Mouse (Mus musculus) midbrain, embryonic 10.5 days (tissue): ENCODE results near the gene Gsdma2. TPM values are rescaled to one million over a fixed set of nuclear protein-coding genes. Genes with fewer than 3 reads are reported as not detected.
A peak's percentile ranks its signal among the peaks of the same experiment; 100 is the strongest.
"Not testable (repeated sequence)": the region's sequence is repeated elsewhere in the genome, so short reads cannot be mapped to it uniquely, and the experiment has no call there.

Experiments used
- DNase-seq: peaks from one replicate; pipeline ENCODE4 v3.0.0-alpha.2; 2017; ENCODE audit warnings: low spot score
- H3K27ac ChIP-seq: fragments of 300-500 bp; sonication (generic); replicated peaks from 2 replicates; pipeline ENCODE4 v1.5.1; 2016; ENCODE audit warnings: mild to moderate bottlenecking
- H3K27me3 ChIP-seq: fragments of 300-500 bp; sonication (generic); 2 replicates; pipeline ENCODE4 v1.6.1; 2016; ENCODE audit warnings: low read depth, mild to moderate bottlenecking; ENCODE audit not compliant: poor library complexity, severe bottlenecking
- H3K36me3 ChIP-seq: fragments of 300-500 bp; sonication (generic); 2 replicates; pipeline ENCODE4 v1.6.1; 2016; ENCODE audit warnings: mild to moderate bottlenecking, moderate library complexity
- H3K4me1 ChIP-seq: fragments of 300-500 bp; sonication (generic); 2 replicates; pipeline ENCODE4 v1.6.1; 2016
- H3K4me3 ChIP-seq: fragments of 300-500 bp; sonication (generic); 2 replicates; pipeline ENCODE4 v1.5.1; 2016; ENCODE audit warnings: mild to moderate bottlenecking, moderate library complexity
- H3K9me3 ChIP-seq: fragments of 300-500 bp; sonication (generic); replicated peaks from 2 replicates; pipeline ENCODE4 v1.6.1; 2016; ENCODE audit warnings: mild to moderate bottlenecking
- WGBS: fragments of 180-500 bp; shearing (Covaris S2); methylation state at CpG from one replicate; pipeline ENCODE4 v1.1.7; 2016; 5-methylcytosine and 5-hydroxymethylcytosine counted together
- polyA plus RNA-seq: library from polyadenylated mRNA; unstranded; fragments of >200 nt; fragmentation: Nextera tagmentation; extraction: Ambion mirVana; gene quantifications from 2 replicates; pipeline ENCODE4 v1.2.1, GENCODE M21; 2016

Gene Gsdma2
- polyA plus RNA-seq, 1 experiment from 2014 or later, result not detected

GRCm38 (mm10) chr11:98672482-98672881 lies 25.9 kb downstream of the Gsdma2 start:
- H3K27me3 ChIP-seq, result peaks cover 32% of the 10 kb centered on the region
- H3K4me3 ChIP-seq, result no peak overlapping the region
- no peaks in the 10 kb centered on the region for H3K36me3 ChIP-seq
- 91% methylated on average over 5 of the region's 5 CpGs for WGBS
- peak overlapping the region; percentile 34; the same call in 1 of the 2 replicates for H3K27ac ChIP-seq
- no peak for DNase-seq
- H3K9me3 ChIP-seq, result no peaks in the 10 kb centered on the region
- 0 out of 2 replicates have a peak, but pooled peaks cover 2% of the 10 kb centered on the region for H3K4me1 ChIP-seq

GRCm38 (mm10) chr11:98673136-98673535 lies 26.6 kb downstream of the Gsdma2 start:
- Histone ChIP-seq H3K27me3 (peaks cover 25% of the 10 kb centered on the region), H3K27ac (peak overlapping the region; percentile 34; the same call in 1 of the 2 replicates)
- H3K9me3 ChIP-seq, H3K36me3 ChIP-seq, H3K4me3 ChIP-seq, H3K4me1 ChIP-seq: not testable (repeated sequence)
- WGBS, result 3% methylated on average over 7 of the region's 7 CpGs
- DNase-seq, result peak; percentile 68

- no peaks in the 10 kb centered on the region for H3K9me3 ChIP-seq
- peaks cover 6% of the 10 kb centered on the region; the same call in 1 of the 2 replicates for H3K27me3 ChIP-seq
- WGBS, result 51% methylated on average over 7 of the region's 7 CpGs
- H3K4me3 ChIP-seq, result no peak overlapping the region
- DNase-seq, result no peak
- H3K27ac ChIP-seq, result no peak overlapping the region
- no peaks in the 10 kb centered on the region for H3K4me1 ChIP-seq
- no peaks in the 10 kb centered on the region for H3K36me3 ChIP-seq
Observed at GRCm38 (mm10) chr11:98675829-98676363, 29.3 kb downstream of the Gsdma2 start.

GRCm38 (mm10) chr11:98680023-98680422 lies 33.5 kb downstream of the Gsdma2 start:
- H3K27me3 ChIP-seq, result no peaks in the 10 kb centered on the region
- WGBS, result 95% methylated on average over 1 of the region's 1 CpGs

GRCm38 (mm10) chr11:98680595-98680994 lies 34.0 kb downstream of the Gsdma2 start:
- H3K27ac ChIP-seq, H3K9me3 ChIP-seq, H3K27me3 ChIP-seq, H3K4me3 ChIP-seq, DNase-seq: not testable (repeated sequence)
- Histone ChIP-seq H3K4me1 (peaks cover 19% of the 10 kb centered on the region), H3K36me3 (peaks cover 12% of the 10 kb centered on the region)
- WGBS, result 83% methylated on average over 4 of the region's 4 CpGs

More at GRCm38 (mm10) chr11:98680023-98680422, 33.5 kb downstream of the Gsdma2 start:
- Histone ChIP-seq H3K27ac (no peak overlapping the region), H3K4me1 (peaks cover 19% of the 10 kb centered on the region), H3K4me3 (no peak overlapping the region), H3K36me3 (peaks cover 6% of the 10 kb centered on the region; the same call in 1 of the 2 replicates), H3K9me3 (no peaks in the 10 kb centered on the region)
- DNase-seq, result no peak

GRCm38 (mm10) chr11:98681186-98681585 lies 34.6 kb downstream of the Gsdma2 start:
- Histone ChIP-seq H3K4me1 (peaks cover 19% of the 10 kb centered on the region), H3K36me3 (peaks cover 18% of the 10 kb centered on the region), H3K27ac (peak overlapping the region; percentile 96; the same call in 1 of the 2 replicates), H3K9me3 (no peaks in the 10 kb centered on the region), H3K4me3 (no peak overlapping the region), H3K27me3 (no peaks in the 10 kb centered on the region)
- no peak for DNase-seq
- WGBS, result 82% methylated on average over 4 of the region's 4 CpGs

- Histone ChIP-seq H3K36me3 (peaks cover 27% of the 10 kb centered on the region), H3K27ac (peak within 1 kb of the TSS; percentile 96), H3K27me3 (no peaks in the 10 kb centered on the region), H3K4me1 (peaks cover 19% of the 10 kb centered on the region), H3K4me3 (peak within 1 kb of the TSS; percentile 70), H3K9me3 (no peaks in the 10 kb centered on the region)
- 7% methylated on average over 45 of the region's 45 CpGs for WGBS
- peak; percentile 98 for DNase-seq
Observed at GRCm38 (mm10) chr11:98681786-98682745, 35.5 kb downstream of the Gsdma2 start, which contains the start of gene Psmd3. Psmd3 (plus strand) TSS chr11:98682554.

GRCm38 (mm10) chr11:98682811-98683210 lies 36.3 kb downstream of the Gsdma2 start:
- DNase-seq, result peak; percentile 18
- under 1% methylated on average over 23 of the region's 23 CpGs for WGBS
- no peaks in the 10 kb centered on the region for H3K9me3 ChIP-seq

GRCm38 (mm10) chr11:98685642-98686041 lies 39.1 kb downstream of the Gsdma2 start:
- no peaks in the 10 kb centered on the region for H3K27me3 ChIP-seq
- H3K4me1 ChIP-seq, result peaks cover 19% of the 10 kb centered on the region
- 94% methylated on average over 9 of the region's 9 CpGs for WGBS
- peaks cover 59% of the 10 kb centered on the region for H3K36me3 ChIP-seq
- DNase-seq, result no peak
- H3K27ac ChIP-seq, result no peak overlapping the region
- H3K4me3 ChIP-seq, result no peak overlapping the region
- H3K9me3 ChIP-seq, result no peaks in the 10 kb centered on the region

More at GRCm38 (mm10) chr11:98682811-98683210, 36.3 kb downstream of the Gsdma2 start:
- H3K36me3 ChIP-seq, result peaks cover 34% of the 10 kb centered on the region
- no peaks in the 10 kb centered on the region for H3K27me3 ChIP-seq
- peaks cover 19% of the 10 kb centered on the region for H3K4me1 ChIP-seq
- peak overlapping the region; percentile 96 for H3K27ac ChIP-seq
- peak overlapping the region; percentile 70 for H3K4me3 ChIP-seq

- H3K36me3 ChIP-seq, result peaks cover 73% of the 10 kb centered on the region
- no peak overlapping the region for H3K27ac ChIP-seq
- peaks cover 12% of the 10 kb centered on the region for H3K4me1 ChIP-seq
- no peaks in the 10 kb centered on the region for H3K9me3 ChIP-seq
- no peak for DNase-seq
- WGBS, result 95% methylated on average over 4 of the region's 4 CpGs
- no peak overlapping the region for H3K4me3 ChIP-seq
- H3K27me3 ChIP-seq, result no peaks in the 10 kb centered on the region
Observed at GRCm38 (mm10) chr11:98686976-98687375, 40.4 kb downstream of the Gsdma2 start.

GRCm38 (mm10) chr11:98688009-98688408 lies 41.5 kb downstream of the Gsdma2 start:
- 85% methylated on average over 8 of the region's 8 CpGs for WGBS
- H3K27me3 ChIP-seq, result no peaks in the 10 kb centered on the region
- DNase-seq, result no peak
- H3K4me3 ChIP-seq, result no peak overlapping the region
- H3K9me3 ChIP-seq, result no peaks in the 10 kb centered on the region
- peaks cover 11% of the 10 kb centered on the region for H3K4me1 ChIP-seq
- H3K27ac ChIP-seq, result no peak overlapping the region
- H3K36me3 ChIP-seq, result peaks cover 83% of the 10 kb centered on the region

- no peaks in the 10 kb centered on the region for H3K27me3 ChIP-seq
- H3K36me3 ChIP-seq, result peaks cover 90% of the 10 kb centered on the region
- no peaks in the 10 kb centered on the region for H3K9me3 ChIP-seq
- H3K4me1 ChIP-seq, result no peaks in the 10 kb centered on the region
- 82% methylated on average over 13 of the region's 13 CpGs for WGBS
- no peak for DNase-seq
- no peak overlapping the region for H3K27ac ChIP-seq
- H3K4me3 ChIP-seq, result 0 out of 2 replicates have a peak overlapping the region, but pooled peaks have one; percentile 1
Observed at GRCm38 (mm10) chr11:98693201-98693600, 46.6 kb downstream of the Gsdma2 start.
